Mouse (Mus musculus) frontal cortex, adult 2 months (tissue): ENCODE measurements at regions not wholly inside any gene's neighbourhood (a gene's known extent, or its start where the extent isn't known, plus 50 kb on each side); places are given as distances from the start of the nearest gene placed in this dataset.

Experiments
- DNase-seq, 2 experiments: peaks; one replicate each; pipeline ENCODE4 v3.0.0; 2022; ENCODE audit warnings: low spot score in 1 of 2; ENCODE audit errors: extremely low spot score in 1 of 2

DNA sequence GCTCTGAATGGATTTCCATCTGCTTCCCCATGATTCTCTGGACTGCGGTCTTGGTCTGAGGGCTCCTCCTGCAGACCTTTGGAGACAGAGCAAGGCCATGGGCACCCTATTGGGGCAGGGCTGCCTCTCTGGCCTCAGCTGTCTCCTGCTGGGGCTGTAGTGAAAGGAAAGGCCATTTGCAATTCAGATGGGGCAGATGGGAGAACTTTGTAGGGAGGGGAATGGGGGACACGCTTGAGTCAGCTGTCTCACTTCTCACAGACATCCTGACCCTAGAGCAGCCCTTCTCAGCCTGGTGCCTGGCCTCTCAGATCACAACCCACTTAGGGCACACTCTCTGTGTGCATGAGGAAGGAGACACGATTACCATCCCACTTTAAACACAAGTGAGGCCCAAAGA is 60.3 kb upstream of the Lhx1 start:
- no peak for DNase-seq

GRCm38 (mm10) chr11:84578805-84579541 is 53.6 kb upstream of the Lhx1 start:
- DNase-seq, result no peak
